Mouse (Mus musculus): Measurements from ENCODE around the gene Mtcl1.

Gene Mtcl1

GRCm38 (mm10) chr17:66326204-66326545 is 123.4 kb downstream of the Mtcl1 start:
- no peak for DNase-seq (ENCODE audit: low spot score in 2 of 2)

- peak; percentile 71 to 73 for DNase-seq (ENCODE audit: low spot score in 2 of 2)
Observed at GRCm38 (mm10) chr17:66325440-66326203, 123.9 kb downstream of the Mtcl1 start.

- no peak for DNase-seq (ENCODE audit: low spot score in 2 of 2)
Observed at GRCm38 (mm10) chr17:66324836-66325235, 124.7 kb downstream of the Mtcl1 start.

DNA sequence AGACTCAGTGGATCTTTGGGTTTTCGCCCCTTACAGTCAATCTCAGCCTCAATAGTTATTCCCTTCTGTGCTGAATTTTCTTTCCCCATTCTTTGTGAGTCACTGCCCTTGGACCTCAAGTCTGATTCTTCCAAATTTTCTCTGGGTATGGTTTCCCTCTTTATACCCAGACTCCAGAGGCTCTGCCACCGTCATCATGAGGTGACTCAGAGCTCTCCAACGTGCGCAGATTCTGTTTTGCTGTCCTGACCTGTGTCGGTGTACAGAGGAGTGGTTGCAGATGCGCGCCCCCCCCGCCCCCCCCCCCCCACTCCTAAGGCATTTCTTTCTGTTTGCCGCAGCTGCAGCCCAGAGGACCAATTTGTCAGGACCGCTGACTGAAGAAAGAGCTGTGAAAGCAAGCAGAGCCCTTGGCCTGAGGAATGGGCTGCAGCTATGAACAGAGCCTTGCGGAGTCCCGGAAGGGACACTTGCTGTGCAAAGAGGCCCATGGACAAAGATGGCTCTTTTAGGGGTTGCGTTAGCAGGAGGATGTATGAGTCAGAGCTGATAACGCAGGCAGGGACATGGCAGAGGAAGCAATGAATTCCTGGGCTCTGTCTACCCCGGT is 126.8 kb downstream of the Mtcl1 start:
- no peak for DNase-seq (ENCODE audit: low spot score in 2 of 2)

DNA sequence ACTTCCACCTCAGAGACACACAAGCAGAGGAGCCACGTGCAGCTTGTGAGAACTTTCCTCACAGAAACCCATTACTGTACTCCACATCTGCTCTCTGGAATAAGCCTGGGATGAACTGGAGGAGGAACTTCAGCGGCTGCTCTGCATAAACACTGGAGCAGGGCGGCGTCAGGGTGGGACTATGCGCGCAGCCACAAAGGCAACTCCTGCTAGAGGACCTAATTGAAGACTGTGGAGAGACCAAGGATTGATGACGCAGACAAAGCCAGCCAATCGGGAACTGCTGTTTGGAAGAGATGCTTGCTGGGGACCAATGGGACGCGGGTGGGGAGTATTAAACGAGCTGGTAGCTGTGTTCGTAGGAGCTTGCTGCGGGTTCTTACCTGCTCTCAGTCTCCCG is 127.6 kb downstream of the Mtcl1 start:
- DNase-seq (ENCODE audit: low spot score in 2 of 2), result no peak

- no peak for DNase-seq (ENCODE audit: low spot score in 2 of 2)
Observed at GRCm38 (mm10) chr17:66320716-66321372, 128.7 kb downstream of the Mtcl1 start.

DNA sequence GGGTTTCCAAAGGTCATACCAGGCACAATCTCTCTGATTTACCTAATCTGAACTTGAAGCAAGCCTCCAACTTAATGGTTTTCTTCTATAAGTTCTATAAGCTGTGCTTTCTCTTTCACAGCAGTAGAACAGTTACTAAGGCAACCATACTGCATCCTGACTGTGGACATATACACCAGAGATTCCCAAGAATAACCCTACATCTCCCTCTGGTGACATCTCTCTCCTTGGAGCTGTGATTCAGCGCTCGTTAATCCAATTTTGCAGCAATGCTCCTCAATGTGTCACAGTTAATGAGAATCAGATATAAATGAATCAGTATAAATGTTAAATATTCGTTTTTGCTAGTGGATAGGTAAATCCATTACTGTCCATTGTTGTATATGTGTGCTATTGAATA is 131.5 kb downstream of the Mtcl1 start:
- no peak for DNase-seq (ENCODE audit: low spot score in 2 of 2)

GRCm38 (mm10) chr17:66317576-66317975 is 132.0 kb downstream of the Mtcl1 start:
- no peak for DNase-seq (ENCODE audit: low spot score in 2 of 2)

DNA sequence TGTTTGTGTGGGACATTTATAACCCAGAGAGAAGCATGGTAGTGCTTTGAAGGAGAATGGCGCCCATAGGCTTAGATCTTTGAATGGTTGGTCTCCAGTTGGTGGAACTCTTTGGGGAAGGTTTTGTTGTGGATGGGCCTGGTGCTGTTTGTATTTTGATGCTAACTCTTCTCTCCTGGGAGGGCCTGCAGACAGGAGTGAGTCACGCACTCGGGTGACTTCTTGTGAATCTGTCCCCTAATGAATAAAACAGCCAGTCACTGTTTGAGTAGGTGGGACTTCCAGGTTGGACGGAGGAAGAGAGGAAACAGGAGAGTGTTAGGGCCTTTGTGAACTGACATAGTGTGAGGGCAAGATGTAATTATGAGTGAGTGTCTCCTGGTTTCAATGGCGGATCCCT is 132.4 kb downstream of the Mtcl1 start:
- DNase-seq (ENCODE audit: low spot score in 2 of 2), result no peak

GRCm38 (mm10) chr17:66315451-66315850 is 134.1 kb downstream of the Mtcl1 start:
- no peak for DNase-seq (ENCODE audit: low spot score in 2 of 2)

GRCm38 (mm10) chr17:66314566-66315285 is 134.8 kb downstream of the Mtcl1 start:
- no peak for DNase-seq (ENCODE audit: low spot score in 2 of 2)

DNA sequence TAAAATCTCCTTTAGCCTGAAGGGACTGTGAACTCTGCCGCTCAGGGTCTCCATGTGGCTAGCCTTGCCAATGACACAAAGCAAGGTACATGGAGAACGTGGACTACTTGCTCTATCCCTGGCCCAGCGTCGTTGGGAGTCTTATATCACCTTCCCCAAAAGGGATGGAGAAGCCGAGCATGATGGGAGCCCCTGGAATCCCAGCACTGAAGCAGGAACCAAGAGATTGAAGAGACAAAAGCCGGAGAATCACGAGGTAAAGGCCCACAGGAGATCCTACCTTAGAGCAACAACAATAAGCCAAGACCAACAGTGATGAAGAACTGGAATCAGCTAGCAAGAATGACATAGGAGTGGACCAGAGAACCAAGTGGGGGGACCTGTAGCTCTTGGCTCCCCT is 147.6 kb downstream of the Mtcl1 start:
- no peak for DNase-seq (ENCODE audit: low spot score in 2 of 2)

GRCm38 (mm10) chr17:66301267-66301666 is 148.3 kb downstream of the Mtcl1 start:
- DNase-seq (ENCODE audit: low spot score in 2 of 2), result no peak

DNA sequence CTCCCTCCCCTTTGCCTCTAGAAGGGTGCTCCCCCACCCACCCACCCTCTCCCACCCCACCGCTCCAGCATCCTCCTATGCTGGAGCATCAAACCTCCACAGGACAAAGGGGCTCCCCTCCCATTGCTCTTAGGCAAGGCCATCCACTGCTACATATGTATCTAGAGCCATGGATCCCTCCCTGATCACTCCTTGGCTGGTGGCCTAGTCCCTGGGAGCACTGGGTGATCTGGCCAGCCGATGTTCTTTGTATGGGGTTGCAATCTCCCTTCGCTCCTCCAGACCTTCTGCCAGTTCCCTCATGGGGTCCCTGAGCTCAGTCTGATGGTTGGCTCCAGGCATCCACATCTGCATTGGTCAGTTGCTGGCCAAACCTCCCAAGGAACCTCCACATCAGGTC is 151.8 kb downstream of the Mtcl1 start:
- DNase-seq (ENCODE audit: low spot score in 2 of 2), result no peak

DNA sequence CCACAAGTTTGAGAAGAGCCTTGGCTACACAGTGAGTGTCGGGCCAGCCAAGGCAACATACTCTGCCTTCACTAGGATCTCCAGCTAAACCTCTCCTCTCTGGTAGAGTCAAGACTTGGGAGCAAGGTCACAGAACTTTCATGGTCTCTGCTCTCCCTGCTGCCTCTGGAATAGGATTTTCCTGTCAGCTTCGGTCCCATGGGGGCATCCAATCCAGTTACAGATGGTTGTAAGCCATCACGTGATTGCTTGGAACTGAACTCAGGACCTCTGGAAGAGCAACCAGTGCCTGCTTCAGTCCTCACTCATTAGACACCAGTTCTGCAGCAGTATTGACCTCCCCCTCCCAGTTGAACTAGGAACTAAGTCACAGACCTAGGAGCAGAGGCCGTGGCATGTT is 156.0 kb downstream of the Mtcl1 start:
- DNase-seq (ENCODE audit: low spot score in 2 of 2), result no peak

DNA sequence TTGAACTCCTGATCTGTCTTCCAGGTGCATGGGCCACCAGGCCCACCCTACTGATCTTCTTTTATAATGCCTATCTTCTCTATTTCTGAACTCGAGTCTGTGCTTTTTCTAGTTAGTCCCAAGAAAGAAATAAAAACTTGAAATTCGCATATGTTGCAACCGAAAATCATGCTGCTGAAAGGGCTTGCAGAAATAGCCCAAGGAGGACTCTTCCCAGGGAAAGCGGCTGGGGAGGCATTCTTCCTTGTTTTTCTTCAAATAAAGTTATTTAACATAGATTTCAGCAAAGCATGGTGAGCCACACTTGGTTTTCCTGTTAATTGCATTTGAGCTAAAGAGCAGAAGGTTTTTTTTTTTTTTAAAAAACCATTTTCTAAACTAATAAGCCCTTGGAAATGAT is 159.7 kb downstream of the Mtcl1 start:
- DNase-seq (ENCODE audit: low spot score in 2 of 2), result no peak

All from left cerebral cortex, adult 9 months (tissue).